11 mouse cellular contexts compared by ENCODE assay signal in genomic region chr4:54613076-54613475, GRCm38 (mm10).
DNase-seq lines count a peak whose midpoint lies in the region; ATAC-seq lines count a peak whose summit lies in the region.
"Had no signal": no experiment of that assay in that cellular context is flagged by ENCODE, and none has a peak within 500 bp of the region (broad histone marks: within the 10 kb centered on the region; RNA-seq: fewer than 3 reads in every experiment).

No protein-coding gene starts in this region.

- no peak overlapping the region for H3K4me3 ChIP-seq in midbrain, embryonic 12.5 days
- no peak overlapping the region for H3K4me3 ChIP-seq in midbrain, embryonic 15.5 days
- H3K4me3 ChIP-seq: intestine, embryonic 15.5 days had no signal

- no peak overlapping the region for H3K4me2 ChIP-seq in midbrain, embryonic 12.5 days (replicated peaks)
- no peak overlapping the region for H3K4me2 ChIP-seq in midbrain, embryonic 15.5 days
- H3K4me2 ChIP-seq: intestine, embryonic 15.5 days had no signal

- no peaks in the 10 kb centered on the region; the same call in 1 of the 2 replicates for H3K27me3 ChIP-seq in midbrain, embryonic 12.5 days
- no peaks in the 10 kb centered on the region for H3K27me3 ChIP-seq in midbrain, embryonic 15.5 days (replicated peaks)
- H3K27me3 ChIP-seq: intestine, embryonic 15.5 days had no signal

- DNase-seq in cerebellum, postnatal 10 days: peak; percentile 42 to 57
- DNase-seq in cerebellum, adult 18-20 months: no peak
- peak; percentile 31 to 38 for DNase-seq in gastrocnemius, postnatal 36 days
- peak; percentile 21 to 36 for DNase-seq in kidney, postnatal 4 days
- no peak for DNase-seq in ovary, postnatal 10 days (ENCODE audit: low spot score)
- DNase-seq in heart, postnatal 36 days: no peak
- DNase-seq: lung, postnatal 4 days had no signal

- intact Hi-C loops in gastrocnemius, postnatal 36 days (cut with DNase I): no loop called here
- intact Hi-C loops in heart, postnatal 36 days (cut with DNase I): no loop called here

- ATAC-seq in midbrain, embryonic 12.5 days (ENCODE audit: low FRiP score, low read depth): no peak
- ATAC-seq in midbrain, embryonic 15.5 days (replicated peaks): no peak
- ATAC-seq: intestine, embryonic 15.5 days had no signal

- no peak overlapping the region for H3K9ac ChIP-seq in midbrain, embryonic 12.5 days (replicated peaks)
- H3K9ac ChIP-seq in midbrain, embryonic 15.5 days: no peak overlapping the region
- H3K9ac ChIP-seq: intestine, embryonic 15.5 days; liver, embryonic 14.5 days had no signal

- H3K36me3 ChIP-seq in midbrain, embryonic 12.5 days: no peaks in the 10 kb centered on the region
- no peaks in the 10 kb centered on the region for H3K36me3 ChIP-seq in midbrain, embryonic 15.5 days (replicated peaks)
- H3K36me3 ChIP-seq: intestine, embryonic 15.5 days had no signal

- H3K4me1 ChIP-seq in midbrain, embryonic 12.5 days: peaks cover 26% of the 10 kb centered on the region
- peaks cover 11% of the 10 kb centered on the region for H3K4me1 ChIP-seq in midbrain, embryonic 15.5 days
- H3K4me1 ChIP-seq: intestine, embryonic 15.5 days had no signal

- H3K27ac ChIP-seq in midbrain, embryonic 12.5 days (replicated peaks): peak overlapping the region; percentile 61
- H3K27ac ChIP-seq in midbrain, embryonic 15.5 days: no peak overlapping the region
- H3K27ac ChIP-seq: intestine, embryonic 15.5 days; liver, embryonic 14.5 days had no signal

- H3K9me3 ChIP-seq in midbrain, embryonic 12.5 days: 0 out of 2 replicates have a peak, but pooled peaks cover 2% of the 10 kb centered on the region
- no peaks in the 10 kb centered on the region for H3K9me3 ChIP-seq in midbrain, embryonic 15.5 days
- H3K9me3 ChIP-seq: intestine, embryonic 15.5 days had no signal

- WGBS in midbrain, embryonic 12.5 days: 23% methylated on average over 3 of the region's 3 CpGs
- WGBS in midbrain, embryonic 15.5 days: 20% methylated on average over 3 of the region's 3 CpGs

Comparison
In these comparisons a context has a peak if more than half of its experiments do, and no peak if none do; other contexts are left out.
1. DNase-seq: peak in cerebellum, postnatal 10 days (2 of 2), gastrocnemius, postnatal 36 days (2 of 2) and kidney, postnatal 4 days (2 of 2); none in cerebellum, adult 18-20 months (0 of 2), ovary, postnatal 10 days (single experiment) and heart, postnatal 36 days (0 of 2).